Mouse (Mus musculus) hindbrain, embryonic 11.5 days (tissue): Measurements from ENCODE around the gene Dlst. TPM values are rescaled to one million over a fixed set of nuclear protein-coding genes. Genes with fewer than 3 reads are reported as not detected.

ENCODE experiments used
- polyA plus RNA-seq: library from polyadenylated mRNA; unstranded; fragments of >200 nt; fragmentation: Nextera tagmentation; extraction: Ambion mirVana; gene quantifications from 2 replicates; pipeline ENCODE4 v1.2.1, GENCODE M21; 2014

The Dlst gene
- polyA plus RNA-seq, 1 experiment from 2014 or later, result 98.7 TPM

Other genes with a start within 250 kb of the Dlst start
- 0.08 and 0.09 TPM in 2 replicates for gene Ltbp2, start 234.3 kb upstream of the Dlst start, polyA plus RNA-seq
- gene Fcf1, start 139.9 kb upstream of the Dlst start, polyA plus RNA-seq, result 148 and 156 TPM in 2 replicates
- gene Arel1, start 139.9 kb upstream of the Dlst start, polyA plus RNA-seq, result 21.8 and 24.5 TPM in 2 replicates
- 44.2 and 53.2 TPM in 2 replicates for gene Ylpm1, start 114.5 kb upstream of the Dlst start, polyA plus RNA-seq
- gene Prox2, start 74 bp upstream of the Dlst start, polyA plus RNA-seq, result 2.4 and 4.1 TPM in 2 replicates
- 2.3 and 2.6 TPM in 2 replicates for gene Rps6kl1, start 40.4 kb downstream of the Dlst start, polyA plus RNA-seq
- gene Pgf, start 67.0 kb downstream of the Dlst start, polyA plus RNA-seq, result 5.4 and 7.8 TPM in 2 replicates
- gene Eif2b2, start 108.6 kb downstream of the Dlst start, polyA plus RNA-seq, result 90.0 and 103 TPM in 2 replicates
- gene Mlh3, start 159.8 kb downstream of the Dlst start, polyA plus RNA-seq, result 7.7 and 8.4 TPM in 2 replicates
- gene Acyp1, start 177.6 kb downstream of the Dlst start, polyA plus RNA-seq, result 71.4 and 73.8 TPM in 2 replicates
- gene Zc2hc1c, start 177.8 kb downstream of the Dlst start, polyA plus RNA-seq, result 1.2 and 1.5 TPM in 2 replicates
- 10.2 and 13.4 TPM in 2 replicates for gene Nek9, start 228.5 kb downstream of the Dlst start, polyA plus RNA-seq